Mouse (Mus musculus) layer of hippocampus, postnatal 25 days (tissue): ENCODE data around the gene Pcmt1. TPM values are rescaled to one million over a fixed set of nuclear protein-coding genes. Genes with fewer than 3 reads are reported as not detected.

Experiments
- DNase-seq, 2 experiments: peaks; one replicate each; pipeline ENCODE4 v3.0.0; 2022; ENCODE audit warnings: mixed read lengths in 2 of 2, low spot score in 1 of 2; ENCODE audit errors: extremely low spot score in 1 of 2
- total RNA-seq, 2 experiments: library from RNA; stranded (reverse); gene quantifications; 2 replicates each; pipeline ENCODE4 v1.2.3; 2021

Gene Pcmt1
- total RNA-seq, result 100 to 1,000 TPM; 148 to 161 TPM

GRCm38 (mm10) chr10:7680731-7681301, at the start of gene Pcmt1, which contains the start of gene Lats1:
Pcmt1 (minus strand) TSS chr10:7681136.
Lats1 (plus strand) TSS chr10:7681214.
- peak; percentile 81 to 94 for DNase-seq

GRCm38 (mm10) chr10:7727011-7727410, 46.1 kb upstream of the Pcmt1 start:
- DNase-seq, result no peak

- no peak for DNase-seq
Measured at GRCm38 (mm10) chr10:7726501-7726812, 45.5 kb upstream of the Pcmt1 start.

- peak; percentile 77 to 81 for DNase-seq
Measured at GRCm38 (mm10) chr10:7725751-7726500, 45.0 kb upstream of the Pcmt1 start, which contains the start of gene Katna1. Katna1 (plus strand) TSS chr10:7726000.

GRCm38 (mm10) chr10:7715056-7715455, 34.1 kb upstream of the Pcmt1 start:
- DNase-seq, result no peak

- DNase-seq, result no peak
Measured at GRCm38 (mm10) chr10:7712506-7712905, 31.6 kb upstream of the Pcmt1 start.

- no peak for DNase-seq
Measured at GRCm38 (mm10) chr10:7710121-7710520, 29.2 kb upstream of the Pcmt1 start.

GRCm38 (mm10) chr10:7702586-7702985, 21.6 kb upstream of the Pcmt1 start:
- no peak for DNase-seq

GRCm38 (mm10) chr10:7700120-7700519, 19.2 kb upstream of the Pcmt1 start:
- no peak for DNase-seq

- no peak for DNase-seq
Measured at GRCm38 (mm10) chr10:7695286-7695685, 14.3 kb upstream of the Pcmt1 start.

GRCm38 (mm10) chr10:7686902-7687301, 6.0 kb upstream of the Pcmt1 start:
- no peak for DNase-seq

GRCm38 (mm10) chr10:7682249-7682648, 1.3 kb upstream of the Pcmt1 start:
- no peak for DNase-seq

GRCm38 (mm10) chr10:7681343-7682025, 548 bp upstream of the Pcmt1 start:
- DNase-seq, result peak; percentile 35 to 46

GRCm38 (mm10) chr10:7673673-7674072, 7.3 kb downstream of the Pcmt1 start:
- no peak for DNase-seq

GRCm38 (mm10) chr10:7667342-7667802, 13.6 kb downstream of the Pcmt1 start, which contains the start of gene Nup43:
Nup43 (plus strand) TSS chr10:7667503.
- peak; percentile 58 to 79 for DNase-seq

GRCm38 (mm10) chr10:7664889-7665288, 16.0 kb downstream of the Pcmt1 start:
- no peak for DNase-seq

- DNase-seq, result no peak
Measured at GRCm38 (mm10) chr10:7664027-7664526, 16.9 kb downstream of the Pcmt1 start.

GRCm38 (mm10) chr10:7663159-7664026, 17.5 kb downstream of the Pcmt1 start:
- DNase-seq, result peak; percentile 85 to 94

GRCm38 (mm10) chr10:7662471-7663141, 18.3 kb downstream of the Pcmt1 start:
- DNase-seq, result no peak

- no peak for DNase-seq
Measured at GRCm38 (mm10) chr10:7651057-7651456, 29.9 kb downstream of the Pcmt1 start.
